Mouse (Mus musculus): ENCODE measurements around the gene Fopnl. TPM values are rescaled to one million over a fixed set of nuclear protein-coding genes. Genes with fewer than 3 reads are reported as not detected.

Gene Fopnl
- 37.5 and 42.9 TPM in 2 replicates for total RNA-seq (2014; fragmentation: Nextera tagmentation)
- total RNA-seq (2017) = 31.1 and 53.1 TPM in 2 replicates

- ATAC-seq (replicated peaks; ENCODE audit: poor library complexity, severe bottlenecking) = peak; percentile 99
Observed at GRCm38 (mm10) chr16:14316884-14317876, at the start of gene Fopnl. TSS of gene Fopnl (minus strand) at chr16:14317405.

DNA sequence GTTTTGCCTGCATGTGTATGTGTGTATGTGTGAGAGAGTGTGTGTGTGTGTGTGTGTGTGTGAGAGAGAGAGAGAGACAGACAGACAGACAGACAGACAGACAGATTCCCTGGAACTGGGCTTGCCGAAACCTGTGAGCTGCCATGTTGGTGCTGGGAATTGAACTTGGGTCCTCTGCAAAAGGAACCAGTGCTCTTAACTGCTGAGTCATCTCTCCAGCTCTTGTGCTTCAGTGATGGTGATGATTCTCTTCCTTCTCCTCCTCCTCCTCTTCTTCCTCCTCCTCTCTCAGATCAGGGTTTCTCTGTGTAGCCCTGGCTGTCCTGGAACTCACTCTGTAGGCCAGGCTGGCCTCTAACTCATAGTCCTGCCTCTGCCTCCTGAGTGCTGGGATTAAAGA lies 48.8 kb upstream of the Fopnl start:
- ATAC-seq (replicated peaks; ENCODE audit: poor library complexity, severe bottlenecking) = no peak

DNA sequence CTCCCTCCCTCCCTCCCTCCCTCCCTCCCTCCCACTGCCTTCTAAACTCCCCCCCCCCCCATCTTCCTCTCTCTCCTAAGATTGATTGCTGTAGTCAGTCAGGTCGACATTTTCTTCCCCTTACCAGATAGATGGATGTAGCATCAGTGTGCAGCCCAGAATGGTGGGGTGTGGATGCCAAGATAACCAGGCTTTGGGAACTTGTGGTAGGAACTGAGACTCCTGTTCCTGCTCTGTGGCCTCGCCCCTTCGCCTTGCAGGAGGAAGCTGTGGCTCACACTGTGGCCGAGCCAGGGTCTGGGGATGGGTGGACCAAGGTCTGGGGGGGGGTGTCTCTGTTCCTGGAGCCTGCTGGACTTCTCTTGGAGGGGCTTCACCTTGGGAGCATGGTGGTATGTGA lies 48.3 kb upstream of the Fopnl start:
- peak; percentile 61 for ATAC-seq (replicated peaks; ENCODE audit: poor library complexity, severe bottlenecking)

GRCm38 (mm10) chr16:14364066-14364465 lies 46.9 kb upstream of the Fopnl start:
- ATAC-seq (replicated peaks; ENCODE audit: poor library complexity, severe bottlenecking) = peak; percentile 22

- ATAC-seq (replicated peaks; ENCODE audit: poor library complexity, severe bottlenecking) = no peak
Observed at GRCm38 (mm10) chr16:14363496-14363895, 46.3 kb upstream of the Fopnl start.

- ATAC-seq (replicated peaks; ENCODE audit: poor library complexity, severe bottlenecking) = no peak
Observed at GRCm38 (mm10) chr16:14362099-14362820, 45.1 kb upstream of the Fopnl start.

DNA sequence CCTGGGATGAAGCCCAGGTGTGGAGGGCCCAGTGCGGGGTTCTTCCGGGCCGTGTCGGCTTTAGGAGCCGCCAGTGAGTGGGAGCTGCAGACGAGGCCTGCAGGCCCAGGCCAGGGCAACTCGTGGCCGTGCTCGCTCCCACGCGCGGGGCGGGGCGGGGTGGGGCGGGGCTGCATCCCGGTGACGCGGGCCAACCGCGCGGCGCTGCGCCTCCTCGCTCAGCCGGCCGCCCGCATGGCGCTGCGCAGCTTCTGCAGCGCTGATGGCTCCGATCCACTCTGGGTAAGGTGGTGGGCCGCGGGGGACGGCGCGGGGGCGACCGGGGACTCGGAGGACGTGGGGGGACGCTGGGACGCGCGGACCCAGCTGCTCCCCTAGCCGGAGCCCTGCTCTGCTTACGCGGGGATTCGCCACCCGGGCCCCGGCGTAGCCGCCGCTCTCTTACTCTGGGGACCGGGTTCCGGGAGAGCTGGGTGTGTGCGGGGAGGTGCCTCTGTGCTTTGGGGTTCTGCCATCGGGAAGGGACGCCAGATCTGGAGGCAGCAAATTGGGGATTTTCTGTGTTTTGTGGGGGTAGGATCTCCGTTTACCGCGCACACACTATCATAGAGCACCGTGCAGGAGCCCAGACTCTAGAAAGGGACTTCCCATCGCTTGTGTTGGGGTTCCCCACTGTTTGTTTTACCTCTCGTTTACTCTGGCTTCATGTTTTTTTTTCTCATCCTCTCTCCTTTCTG lies 44.3 kb upstream of the Fopnl start, which contains the start of gene Abcc1:
TSS of gene Abcc1 (plus strand) at position 197 of the 737 bp plus-strand sequence.
- peak; percentile 59 for ATAC-seq (replicated peaks; ENCODE audit: poor library complexity, severe bottlenecking)

- ATAC-seq (replicated peaks; ENCODE audit: poor library complexity, severe bottlenecking) = no peak
Observed at GRCm38 (mm10) chr16:14360931-14361330, 43.7 kb upstream of the Fopnl start.

DNA sequence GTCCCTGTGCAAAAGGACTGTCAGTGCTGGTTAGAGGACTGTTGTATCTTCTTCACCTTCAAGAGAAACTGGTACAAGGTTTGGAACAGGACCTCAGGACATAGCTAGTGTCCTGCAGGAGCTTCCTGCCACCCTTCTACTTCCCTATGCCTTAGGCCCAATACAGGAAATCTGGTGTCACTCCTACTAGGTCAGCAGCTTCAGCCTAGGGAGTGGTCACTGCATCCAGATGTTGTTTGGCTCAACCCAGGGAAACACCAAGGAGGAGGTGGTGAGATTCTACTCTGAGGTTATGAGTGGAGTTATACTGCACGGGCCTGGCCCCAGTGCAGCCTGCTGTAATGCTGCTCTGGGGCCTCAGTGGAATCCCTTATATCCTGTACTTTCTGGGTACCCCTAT lies 41.3 kb upstream of the Fopnl start:
- peak; percentile 22 for ATAC-seq (replicated peaks; ENCODE audit: poor library complexity, severe bottlenecking)

DNA sequence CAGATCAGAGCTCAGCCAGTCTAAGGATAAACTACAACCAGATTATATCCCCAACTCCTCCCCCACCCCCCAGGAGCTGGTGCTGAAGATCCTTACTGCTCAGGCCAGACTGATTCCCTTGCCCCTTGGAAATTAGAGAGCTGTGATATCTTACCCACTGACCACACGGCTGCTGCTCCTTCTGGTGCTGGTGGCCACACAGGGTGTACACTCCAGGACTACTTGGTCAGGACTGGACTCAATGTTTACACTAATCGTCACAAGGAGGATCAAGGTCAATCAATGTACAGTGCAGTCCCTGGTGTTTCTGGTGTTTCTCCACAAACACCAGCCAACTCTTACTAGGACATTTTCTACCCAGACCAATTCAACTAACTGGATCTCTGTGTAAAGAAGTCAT lies 40.7 kb upstream of the Fopnl start:
- ATAC-seq (replicated peaks; ENCODE audit: poor library complexity, severe bottlenecking) = no peak

DNA sequence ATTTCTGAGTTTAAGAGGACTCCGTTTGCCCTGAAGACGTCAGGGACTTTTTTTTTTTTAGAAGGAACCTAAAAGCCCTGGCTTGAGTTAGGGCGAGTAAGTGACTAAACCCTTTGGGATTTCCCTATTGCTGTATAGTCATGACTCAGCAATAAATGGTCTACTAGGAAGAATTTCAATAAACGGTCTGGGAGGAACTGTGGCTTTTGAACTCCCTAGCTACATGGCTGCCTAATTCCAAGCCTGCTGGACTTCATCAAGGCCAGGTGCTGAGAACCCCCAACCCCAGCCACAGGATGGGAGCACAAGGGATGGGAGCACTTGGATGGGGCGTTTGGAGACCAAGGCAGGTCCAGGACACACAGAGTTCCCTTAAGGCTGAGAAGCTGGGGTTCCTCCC lies 35.5 kb upstream of the Fopnl start:
- peak; percentile 69 for ATAC-seq (replicated peaks; ENCODE audit: poor library complexity, severe bottlenecking)

- ATAC-seq (replicated peaks; ENCODE audit: poor library complexity, severe bottlenecking) = no peak
Observed at GRCm38 (mm10) chr16:14352234-14352633, 35.0 kb upstream of the Fopnl start.

GRCm38 (mm10) chr16:14351571-14351970 lies 34.4 kb upstream of the Fopnl start:
- ATAC-seq (replicated peaks; ENCODE audit: poor library complexity, severe bottlenecking) = no peak

GRCm38 (mm10) chr16:14344967-14345366 lies 27.8 kb upstream of the Fopnl start:
- ATAC-seq (replicated peaks; ENCODE audit: poor library complexity, severe bottlenecking) = no peak

- no peak for ATAC-seq (replicated peaks; ENCODE audit: poor library complexity, severe bottlenecking)
Observed at GRCm38 (mm10) chr16:14328156-14328555, 11.0 kb upstream of the Fopnl start.

DNA sequence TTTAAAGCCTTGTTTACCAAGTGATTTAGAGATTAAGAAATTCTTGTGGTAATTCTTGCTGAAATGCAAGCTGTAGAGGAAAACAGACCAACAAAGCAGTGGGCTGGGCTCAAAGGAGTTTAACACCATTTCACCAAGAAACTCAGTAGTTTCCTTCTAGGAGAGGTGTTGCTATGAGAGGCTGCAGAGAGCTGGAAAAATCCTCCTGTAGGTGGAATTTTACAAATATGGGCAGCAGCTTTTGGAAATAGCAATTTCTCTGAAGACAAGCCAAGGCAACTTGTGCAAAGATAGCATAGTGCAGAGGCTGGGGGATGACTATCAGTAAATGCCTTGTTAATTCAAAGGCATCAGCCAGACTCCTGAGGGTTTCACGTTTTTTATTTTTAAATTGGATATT lies 3.3 kb upstream of the Fopnl start:
- no peak for ATAC-seq (replicated peaks; ENCODE audit: poor library complexity, severe bottlenecking)

GRCm38 (mm10) chr16:14319681-14320080 lies 2.5 kb upstream of the Fopnl start:
- no peak for ATAC-seq (replicated peaks; ENCODE audit: poor library complexity, severe bottlenecking)

- no peak for ATAC-seq (replicated peaks; ENCODE audit: poor library complexity, severe bottlenecking)
Observed at GRCm38 (mm10) chr16:14312914-14313313, 4.3 kb downstream of the Fopnl start.

GRCm38 (mm10) chr16:14311371-14311770 lies 5.8 kb downstream of the Fopnl start:
- peak; percentile 62 for ATAC-seq (replicated peaks; ENCODE audit: poor library complexity, severe bottlenecking)

- ATAC-seq (replicated peaks; ENCODE audit: poor library complexity, severe bottlenecking) = no peak
Observed at GRCm38 (mm10) chr16:14309833-14310232, 7.4 kb downstream of the Fopnl start.

Data from granulocyte monocyte progenitor cell, adult 5-6 weeks (primary cell).